Mouse (Mus musculus) cortical plate, adult 2 months (tissue): Measurements from ENCODE around the gene Nanp. TPM values are rescaled to one million over a fixed set of nuclear protein-coding genes. Genes with fewer than 3 reads are reported as not detected.
A peak's percentile ranks its signal among the peaks of the same experiment; 100 is the strongest.

Experiments
- H3K27ac ChIP-seq: fragments of 200-500 bp; 2 replicates; pipeline ENCODE4 v1.5.1; 2012; ENCODE audit warnings: low read length, control low read depth, inconsistent platforms; ENCODE audit not compliant: insufficient read depth
- H3K4me1 ChIP-seq: fragments of 200-500 bp; 2 replicates; pipeline ENCODE4 v1.6.1; 2011; ENCODE audit warnings: low read length; ENCODE audit not compliant: control insufficient read depth, insufficient read depth
- H3K4me3 ChIP-seq: fragments of 200-500 bp; 2 replicates; pipeline ENCODE4 v1.5.1; 2011; ENCODE audit warnings: mild to moderate bottlenecking, low read length, control low read depth; ENCODE audit not compliant: insufficient read depth
- CTCF ChIP-seq: fragments of 200-500 bp; IDR thresholded peaks from 2 replicates; pipeline ENCODE4 v1.5.1; 2011; ENCODE audit warnings: mild to moderate bottlenecking, control low read depth, low read length; ENCODE audit not compliant: insufficient read depth; ENCODE audit errors: extremely low read depth
- POLR2A ChIP-seq: fragments of 200-500 bp; IDR thresholded peaks from 2 replicates; pipeline ENCODE4 v1.6.1; 2011; ENCODE audit warnings: mild to moderate bottlenecking, low read length, control low read depth; ENCODE audit not compliant: insufficient read depth; ENCODE audit errors: extremely low read depth
- polyA plus RNA-seq: library from polyadenylated mRNA; depleted of rRNA; stranded (reverse); fragments of >200 nt; gene quantifications from 2 replicates; pipeline ENCODE4 v1.2.3, GENCODE M21; 2012

The Nanp gene
- polyA plus RNA-seq, 1 experiment: 19.7 TPM

GRCm38 (mm10) chr2:151015316-151015715, 23.9 kb downstream of the Nanp start:
- TF ChIP-seq POLR2A: no peak
- TF ChIP-seq CTCF: no peak
- no peak overlapping the region for H3K4me3 ChIP-seq
- H3K27ac ChIP-seq: no peak overlapping the region

GRCm38 (mm10) chr2:151011273-151011672, 27.9 kb downstream of the Nanp start:
- no peak overlapping the region for H3K4me3 ChIP-seq
- no peaks in the 10 kb centered on the region for H3K4me1 ChIP-seq
- no peak for TF ChIP-seq CTCF
- no peak for TF ChIP-seq POLR2A
- no peak overlapping the region for H3K27ac ChIP-seq

More at GRCm38 (mm10) chr2:151015316-151015715, 23.9 kb downstream of the Nanp start:
- H3K4me1 ChIP-seq: no peaks in the 10 kb centered on the region

- Histone ChIP-seq H3K27ac (no peak overlapping the region), H3K4me1 (no peaks in the 10 kb centered on the region), H3K4me3 (peak overlapping the region; percentile 52)
- no peak for TF ChIP-seq POLR2A
- no peak for TF ChIP-seq CTCF
Measured at GRCm38 (mm10) chr2:151009515-151010085, 29.6 kb downstream of the Nanp start.

DNA sequence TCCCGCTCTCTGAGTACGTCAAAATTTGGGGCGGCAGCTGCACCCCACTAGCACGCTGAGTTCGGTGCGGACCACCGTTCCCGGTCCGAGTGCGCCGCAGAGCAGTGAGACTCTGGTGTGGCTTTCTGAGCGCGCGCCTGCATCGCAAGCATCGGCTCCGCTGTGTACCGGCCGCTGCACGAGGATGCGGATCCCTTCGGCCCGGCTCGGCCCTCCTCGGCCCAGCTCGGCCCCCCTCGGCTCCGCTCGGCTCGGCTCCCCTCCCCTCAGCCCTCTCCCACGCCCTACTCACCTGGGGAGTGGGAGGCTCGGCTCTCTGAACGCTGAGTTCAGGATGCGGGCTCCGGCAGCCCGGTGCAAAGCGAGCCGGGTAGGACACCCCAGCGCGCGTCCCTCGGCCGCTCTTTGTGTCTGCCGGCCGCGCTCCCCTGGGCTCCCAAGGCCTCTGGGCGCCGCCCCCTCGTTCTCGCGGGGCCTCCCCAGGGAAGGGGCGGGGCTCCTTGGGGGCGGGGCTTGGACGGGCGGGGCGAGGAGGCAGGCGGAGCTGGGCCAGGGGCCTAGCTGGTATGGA, 30.2 kb downstream of the Nanp start:
- no peak overlapping the region for H3K27ac ChIP-seq
- H3K4me3 ChIP-seq: peak overlapping the region; percentile 52
- TF ChIP-seq CTCF (no peak), POLR2A (no peak)
- H3K4me1 ChIP-seq: no peaks in the 10 kb centered on the region

GRCm38 (mm10) chr2:151008517-151008932, 30.7 kb downstream of the Nanp start:
- TF ChIP-seq POLR2A (no peak), CTCF (no peak)
- H3K4me3 ChIP-seq: peak overlapping the region; percentile 52
- no peaks in the 10 kb centered on the region for H3K4me1 ChIP-seq
- H3K27ac ChIP-seq: no peak overlapping the region

DNA sequence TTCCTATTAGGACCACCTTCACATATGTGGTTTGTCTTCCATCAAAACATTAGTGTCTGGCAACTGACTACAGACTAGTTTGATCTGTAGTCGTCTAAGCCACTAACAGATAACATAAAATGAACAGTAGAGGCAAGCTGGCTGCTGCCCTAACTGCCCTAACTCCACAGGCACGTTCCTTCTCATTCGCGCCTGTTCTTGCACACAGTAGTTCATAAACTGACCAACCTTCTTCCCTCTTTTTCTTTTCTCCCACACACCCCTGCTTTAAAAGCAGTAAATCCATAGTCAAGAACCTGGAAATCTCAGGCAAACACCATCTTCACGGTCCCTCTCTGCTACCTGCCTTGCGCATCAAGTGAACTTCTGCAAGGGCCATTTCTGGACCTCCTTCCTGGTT, 31.2 kb downstream of the Nanp start:
- no peak overlapping the region for H3K27ac ChIP-seq
- TF ChIP-seq POLR2A (no peak), CTCF (no peak)
- H3K4me3 ChIP-seq: peak overlapping the region; percentile 52; the same call in 1 of the 2 replicates
- no peaks in the 10 kb centered on the region for H3K4me1 ChIP-seq

GRCm38 (mm10) chr2:151006281-151006945, 32.8 kb downstream of the Nanp start:
- TF ChIP-seq CTCF (no peak), POLR2A (no peak)
- Histone ChIP-seq H3K4me1 (no peaks in the 10 kb centered on the region; the same call in 1 of the 2 replicates), H3K4me3 (no peak overlapping the region), H3K27ac (no peak overlapping the region)

GRCm38 (mm10) chr2:151004390-151004789, 34.8 kb downstream of the Nanp start:
- H3K4me3 ChIP-seq: no peak overlapping the region
- no peak overlapping the region for H3K27ac ChIP-seq
- H3K4me1 ChIP-seq: no peaks in the 10 kb centered on the region; the same call in 1 of the 2 replicates
- no peak for TF ChIP-seq POLR2A
- TF ChIP-seq CTCF: no peak

GRCm38 (mm10) chr2:151003796-151004195, 35.4 kb downstream of the Nanp start:
- TF ChIP-seq POLR2A (no peak), CTCF (no peak)
- no peak overlapping the region for H3K27ac ChIP-seq
- H3K4me3 ChIP-seq: no peak overlapping the region
- H3K4me1 ChIP-seq: no peaks in the 10 kb centered on the region; the same call in 1 of the 2 replicates
